Mouse (Mus musculus) erythroblast, embryonic 14.5 days (primary cell): ENCODE data around the gene Dnajc17.

Source experiments
- GATA1 ChIP-seq: IDR thresholded peaks from 2 replicates; pipeline ENCODE4 v1.6.1; 2012; ENCODE audit warnings: low read length, inconsistent platforms, mixed read lengths
- TAL1 ChIP-seq: IDR thresholded peaks from 3 replicates; pipeline ENCODE4 v1.6.1; 2012; ENCODE audit warnings: low read length, inconsistent platforms, mixed read lengths

DNA sequence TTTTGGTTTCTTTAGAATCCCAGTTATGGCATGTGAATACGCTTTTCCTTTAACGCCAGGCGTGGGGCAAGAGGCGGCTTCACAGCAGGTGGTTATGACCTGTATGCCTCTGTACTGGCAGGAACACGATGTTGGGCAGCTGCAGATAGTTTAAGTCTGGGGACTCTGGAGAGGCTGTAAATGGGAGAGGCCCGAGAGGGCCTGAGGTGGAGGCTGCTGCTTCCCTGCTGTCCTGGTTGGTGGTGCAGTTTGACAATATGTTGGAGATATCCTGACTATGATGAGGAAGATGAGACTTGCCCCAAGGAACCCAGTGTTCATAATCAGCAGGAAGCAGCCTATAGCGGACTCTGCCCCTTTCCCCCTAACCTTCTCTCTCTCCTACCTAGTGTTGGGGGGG, 25.7 kb downstream of the Dnajc17 start:
- no peak for TF ChIP-seq GATA1
- no peak for TF ChIP-seq TAL1
